Mouse (Mus musculus) kidney, adult 9 months (tissue): ENCODE measurements around the gene Nr1h3.

ENCODE experiments used
- DNase-seq: peaks from one replicate; pipeline ENCODE4 v3.0.0; 2022

Nr1h3 gene

DNA sequence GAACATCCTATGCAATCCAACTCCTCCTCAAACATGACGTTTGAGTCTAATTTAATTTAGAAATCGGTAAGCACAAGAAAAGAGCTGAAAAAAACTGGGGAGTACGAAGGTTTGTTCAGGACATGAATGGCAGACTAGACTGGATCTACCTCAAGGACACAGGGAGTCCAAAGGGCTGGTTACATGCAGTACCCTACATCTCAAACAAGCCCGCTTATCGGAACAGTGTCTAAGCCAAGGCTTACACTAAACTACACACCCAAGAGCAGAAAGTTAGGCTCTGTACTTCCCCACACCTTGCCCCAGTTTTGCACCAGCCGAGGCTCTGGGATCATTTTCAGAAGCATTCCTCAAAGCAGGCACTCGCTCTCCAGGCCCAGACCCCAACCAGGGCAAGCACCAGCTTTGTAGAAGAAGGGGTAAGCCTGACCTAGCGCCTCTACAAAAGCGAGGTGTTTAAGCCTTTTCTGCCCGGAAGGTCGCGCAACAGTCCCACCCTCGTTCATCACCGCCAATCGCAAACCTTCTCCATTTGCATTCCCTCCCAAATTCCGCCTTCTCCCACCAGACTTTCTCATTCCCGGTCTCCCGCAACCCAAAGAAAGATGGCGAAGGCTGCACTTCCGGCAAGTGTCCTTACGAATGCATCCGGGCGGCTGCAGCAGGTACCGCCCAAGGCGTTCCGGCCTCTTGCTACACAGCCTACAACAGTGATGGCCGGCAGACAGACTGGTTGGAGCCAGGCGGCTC is at the start of gene Nr1h3, which contains the start of gene Acp2:
Nr1h3 (minus strand) TSS at position 613 of the 750 bp plus-strand sequence.
Acp2 (plus strand) TSS at position 664 of the 750 bp plus-strand sequence.
- peak; percentile 97 for DNase-seq

GRCm38 (mm10) chr2:91252001-91252400 is 49.4 kb upstream of the Nr1h3 start:
- no peak for DNase-seq

- DNase-seq: no peak
Observed at GRCm38 (mm10) chr2:91248366-91248765, 45.7 kb upstream of the Nr1h3 start.

GRCm38 (mm10) chr2:91244557-91245228 is 42.1 kb upstream of the Nr1h3 start:
- DNase-seq: no peak

DNA sequence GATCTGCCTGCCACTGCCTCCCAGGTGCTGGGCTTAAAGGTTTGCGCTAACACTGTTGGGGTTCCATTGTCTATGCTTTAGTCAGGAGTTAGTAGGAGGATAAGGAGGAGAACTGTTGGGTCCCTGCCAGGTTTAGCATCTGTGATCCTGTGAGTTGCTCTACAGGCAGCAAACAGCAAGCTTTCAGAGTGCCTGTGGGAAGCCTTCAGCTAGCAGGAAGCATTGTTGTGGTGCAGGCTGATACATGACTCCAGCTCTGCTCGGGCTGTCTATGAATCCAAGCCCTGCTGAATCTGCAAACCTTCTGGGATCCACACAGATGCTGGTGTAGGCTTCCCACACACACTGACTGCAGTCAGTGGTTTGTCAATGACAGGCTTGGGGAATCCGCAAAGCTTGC is 40.8 kb upstream of the Nr1h3 start:
- DNase-seq: no peak

DNA sequence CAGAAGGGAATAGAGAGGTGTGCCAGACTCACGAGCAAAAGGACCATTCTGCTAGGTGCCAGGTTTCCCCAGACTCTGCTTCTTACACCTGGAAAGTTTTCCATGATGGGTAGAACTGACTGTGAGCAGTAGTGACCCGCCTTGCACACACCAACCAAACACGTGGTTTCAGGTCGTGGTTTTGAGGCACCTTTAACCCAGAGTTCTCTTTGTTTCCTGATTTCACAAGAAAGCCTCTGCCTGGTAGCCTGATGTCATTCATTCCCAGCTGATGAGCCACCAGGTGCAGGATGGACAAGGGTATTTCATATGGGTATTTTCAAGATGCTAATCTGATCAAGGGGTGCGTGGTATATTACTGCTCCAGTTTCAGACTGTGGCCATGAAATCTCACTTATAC is 39.9 kb upstream of the Nr1h3 start:
- DNase-seq: no peak

DNA sequence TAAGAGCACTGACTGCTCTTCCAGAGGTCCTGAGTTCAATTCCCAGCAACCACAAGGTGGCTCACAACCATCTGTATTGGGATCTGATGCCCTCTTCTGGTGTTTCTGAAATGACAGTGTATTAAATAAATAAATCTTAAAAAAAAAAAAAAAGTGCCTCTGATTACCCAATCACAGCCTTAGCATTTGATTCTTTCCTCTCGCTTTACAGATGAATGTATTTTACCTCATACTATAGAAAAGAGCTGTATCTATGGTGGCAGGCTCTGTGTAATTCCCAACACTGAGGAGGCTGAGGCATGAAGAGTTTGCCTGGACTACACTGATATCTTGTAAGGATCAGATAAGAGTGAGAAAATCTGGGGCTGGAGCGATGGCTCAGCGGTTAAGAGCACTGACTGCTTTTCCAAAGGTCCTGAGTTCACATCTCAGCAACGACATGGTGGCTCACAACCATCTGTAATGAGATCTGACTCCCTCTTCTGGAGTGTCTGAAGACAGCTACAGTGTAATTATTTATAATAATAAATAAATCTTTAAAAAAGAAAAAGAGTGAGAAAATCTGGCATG is 35.0 kb upstream of the Nr1h3 start:
- DNase-seq: peak; percentile 32

- peak; percentile 93 for DNase-seq
Observed at GRCm38 (mm10) chr2:91236601-91237510, 34.2 kb upstream of the Nr1h3 start, which contains the start of gene Ddb2. Gene Ddb2 (minus strand): TSS chr2:91236982.

DNA sequence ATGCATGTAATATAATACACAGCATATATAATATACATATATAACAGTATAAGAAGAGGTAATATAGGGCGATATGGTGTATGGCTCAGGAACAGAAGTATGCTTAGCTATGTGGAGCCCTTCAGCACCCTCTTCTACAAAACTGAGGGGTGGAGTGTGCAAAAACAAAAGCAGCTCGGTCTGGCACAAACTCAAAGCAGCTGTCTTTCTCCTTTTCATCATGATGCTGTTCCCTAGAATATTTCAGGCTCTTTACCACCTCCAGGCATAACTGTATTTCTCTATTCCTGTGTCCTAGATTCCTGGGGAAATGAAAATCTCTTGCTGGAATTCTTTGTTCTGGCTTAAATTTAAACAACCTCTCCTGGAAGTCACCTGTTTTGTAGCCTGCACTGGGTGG is 27.1 kb upstream of the Nr1h3 start:
- no peak for DNase-seq

DNA sequence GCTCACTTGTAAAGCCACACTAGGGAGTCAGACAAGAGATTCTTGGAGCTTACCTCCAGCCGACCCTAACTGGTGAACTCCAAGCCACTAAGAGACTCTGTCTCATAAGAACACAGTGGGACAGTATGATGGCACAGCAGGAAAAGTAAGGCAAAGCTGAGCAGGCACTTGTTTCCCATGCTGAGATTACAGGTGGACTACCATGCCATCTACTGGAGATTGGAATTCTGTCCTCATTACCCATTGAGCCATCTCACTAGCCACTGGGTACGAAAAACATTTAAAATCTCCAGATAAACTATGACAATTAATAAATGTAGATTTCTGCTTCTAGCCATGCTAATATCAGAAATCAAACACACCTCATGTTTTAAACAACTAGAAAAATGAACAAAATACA is 21.0 kb upstream of the Nr1h3 start:
- DNase-seq: no peak

GRCm38 (mm10) chr2:91220501-91220900 is 17.9 kb upstream of the Nr1h3 start:
- no peak for DNase-seq

DNA sequence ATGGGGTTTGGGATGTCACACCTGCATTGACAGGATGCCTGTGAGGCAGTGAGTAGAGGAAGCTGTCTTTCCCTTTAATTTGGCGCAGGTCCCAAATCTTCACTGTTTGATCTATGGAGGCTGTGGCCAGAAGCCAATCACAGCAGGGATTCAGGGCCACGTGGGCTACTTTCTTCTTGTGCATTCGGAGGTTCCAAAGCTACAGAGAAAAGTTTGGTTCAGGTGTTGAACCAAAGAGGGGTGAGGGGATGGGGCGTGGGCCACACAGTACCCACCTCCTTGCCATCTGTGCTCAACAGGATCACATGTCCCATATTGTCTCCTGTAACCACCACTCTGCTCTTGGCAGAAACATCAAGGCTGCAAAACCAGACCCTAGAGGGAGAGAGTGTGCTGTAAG is 14.4 kb upstream of the Nr1h3 start:
- no peak for DNase-seq

DNA sequence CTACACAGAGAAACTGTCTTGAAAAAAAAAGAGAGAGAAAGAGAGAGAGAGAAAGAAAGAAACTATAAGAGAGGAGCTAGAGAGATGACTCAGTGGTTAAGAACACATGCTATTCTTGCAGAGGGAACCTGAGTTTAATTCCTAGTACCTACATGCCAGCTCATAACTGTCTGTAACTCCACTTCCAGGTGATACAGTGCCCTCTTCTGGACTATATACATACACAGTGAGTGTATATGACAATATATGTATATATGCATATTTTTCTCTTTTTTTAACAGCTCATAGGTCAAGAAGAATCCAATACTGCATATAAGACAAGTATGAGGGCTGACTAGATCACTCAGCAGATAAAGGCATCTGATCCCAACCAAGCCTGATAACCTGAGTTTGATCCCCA is 10.7 kb upstream of the Nr1h3 start:
- DNase-seq: no peak

- no peak for DNase-seq
Observed at GRCm38 (mm10) chr2:91206254-91206775, 3.7 kb upstream of the Nr1h3 start.

- DNase-seq: peak; percentile 20
Observed at GRCm38 (mm10) chr2:91202972-91203656, 480 bp upstream of the Nr1h3 start.

- DNase-seq: no peak
Observed at GRCm38 (mm10) chr2:91198888-91199287, 3.7 kb downstream of the Nr1h3 start.

GRCm38 (mm10) chr2:91196577-91197001 is 6.0 kb downstream of the Nr1h3 start:
- DNase-seq: peak; percentile 52

DNA sequence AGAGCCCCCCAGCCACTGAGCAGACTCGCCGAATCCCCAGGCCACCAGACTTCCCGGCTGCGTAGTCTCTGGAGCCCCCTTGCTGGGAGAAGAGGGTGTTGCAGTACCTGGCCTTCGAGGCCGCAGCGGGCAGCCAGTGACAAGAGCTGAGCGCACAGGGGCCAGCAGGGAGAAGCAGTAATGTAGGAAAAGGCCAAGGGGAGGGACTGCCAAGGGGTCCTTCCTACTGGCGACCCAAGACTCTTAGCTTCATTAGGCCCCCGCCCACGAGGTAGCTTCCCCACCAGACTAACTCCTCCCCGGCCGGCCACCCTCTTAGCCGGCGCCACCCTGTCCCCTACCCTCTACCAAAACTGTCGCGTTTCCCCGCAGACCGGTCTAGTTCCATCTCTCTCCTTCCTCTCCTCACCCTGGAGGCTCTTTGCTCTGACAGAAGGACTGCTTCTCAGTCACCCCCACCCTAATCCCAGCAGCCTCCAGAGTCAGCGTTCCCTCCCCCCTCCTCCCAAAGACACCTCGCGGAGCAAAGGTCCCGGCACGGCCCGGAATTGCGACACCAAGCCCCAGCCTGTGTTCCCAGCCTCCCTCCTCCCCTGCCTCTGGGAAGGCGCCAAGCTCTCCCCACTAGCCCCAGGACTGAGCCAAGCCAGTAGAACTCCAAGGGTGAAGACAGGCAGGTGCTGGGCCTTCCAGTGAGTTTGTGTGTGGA is 7.9 kb downstream of the Nr1h3 start:
- peak; percentile 91 for DNase-seq

- no peak for DNase-seq
Observed at GRCm38 (mm10) chr2:91190501-91190900, 12.1 kb downstream of the Nr1h3 start.

DNA sequence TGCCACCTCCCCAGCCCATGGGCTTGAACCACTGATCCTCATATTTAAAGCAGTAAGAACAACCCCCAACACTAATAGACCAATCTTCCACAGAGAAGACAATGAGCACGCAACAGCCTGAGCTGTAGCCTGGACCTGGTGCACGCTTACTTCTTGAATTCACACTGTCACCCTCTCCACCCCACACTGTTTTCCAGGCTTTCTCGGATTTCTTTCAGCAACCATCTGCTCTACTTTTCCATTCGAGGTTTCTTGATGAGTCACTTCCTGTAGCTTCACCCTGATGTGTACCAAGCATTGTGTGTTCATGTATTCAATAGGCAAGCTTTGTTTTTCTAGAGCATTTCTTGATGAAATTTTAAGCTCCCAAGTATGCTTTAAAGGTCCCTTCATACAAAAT is 15.2 kb downstream of the Nr1h3 start:
- DNase-seq: no peak

GRCm38 (mm10) chr2:91186208-91186607 is 16.4 kb downstream of the Nr1h3 start:
- no peak for DNase-seq
